Mouse (Mus musculus) heart, postnatal 25 days (tissue): ENCODE data around the gene Ehd3. TPM values are rescaled to one million over a fixed set of nuclear protein-coding genes. Genes with fewer than 3 reads are reported as not detected.
"Not testable (repeated sequence)": the region's sequence is repeated elsewhere in the genome, so short reads cannot be mapped to it uniquely, and the experiment has no call there.

Experiments used
- DNase-seq: peaks from one replicate; pipeline ENCODE4 v3.0.0; 2022; ENCODE audit warnings: low spot score
- intact Hi-C: fragments of 180-260 bp; cut with DNase I; formaldehyde crosslinking; loops from one replicate; pipeline ENCODE4 v1.15.1; 2025
- total RNA-seq, 2 experiments: library from RNA; stranded (reverse); gene quantifications; 2 replicates each; pipeline ENCODE4 v1.2.3; 2021

Ehd3 gene
- total RNA-seq, 2 experiments from 2014 or later: 2.6 to 3.3 TPM

DNA sequence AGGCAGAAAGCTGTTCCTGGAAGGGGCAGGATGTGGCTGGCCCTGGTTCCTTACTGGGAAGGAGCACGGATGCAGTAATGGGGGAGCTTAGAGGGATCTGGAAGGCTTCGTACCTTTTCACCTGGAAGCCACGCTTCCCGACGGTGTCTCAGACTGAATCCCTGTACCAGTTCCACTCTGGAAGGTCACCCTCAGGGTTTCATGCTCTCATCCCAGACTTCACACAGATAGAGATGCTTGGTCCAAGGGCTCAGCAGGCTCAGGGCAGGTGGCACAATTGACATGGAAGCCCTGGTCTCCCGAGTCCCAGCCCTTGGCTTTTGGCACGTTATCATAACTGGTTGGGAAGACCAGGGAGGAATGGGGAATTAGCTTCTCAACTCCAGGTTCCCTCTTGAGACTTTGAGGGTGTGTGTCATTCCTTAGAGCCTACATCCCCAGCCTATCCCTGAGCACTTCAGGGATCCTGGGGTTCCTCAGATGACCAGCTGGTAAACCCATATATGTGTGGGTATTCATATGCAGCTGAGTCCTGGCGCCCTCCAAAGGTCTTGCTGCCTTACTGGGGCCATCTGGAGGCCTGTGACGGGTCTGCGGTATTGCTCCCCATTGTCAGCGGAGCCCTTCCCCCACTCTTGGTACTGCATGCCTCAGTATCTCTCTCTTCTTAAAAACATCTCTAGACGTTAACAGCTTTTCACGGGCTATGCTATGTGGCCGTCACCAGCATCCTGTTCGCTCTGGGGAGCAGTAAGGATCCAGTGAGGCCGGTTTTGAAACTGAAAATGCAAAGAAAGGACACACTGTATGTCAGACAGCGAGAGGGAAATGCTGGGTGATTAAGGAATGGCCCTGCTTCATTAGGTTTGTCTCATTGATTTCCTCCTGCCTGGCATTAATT, 19.4 kb downstream of the Ehd3 start:
- DNase-seq: no peak
- intact Hi-C loops: no loop called here

DNA sequence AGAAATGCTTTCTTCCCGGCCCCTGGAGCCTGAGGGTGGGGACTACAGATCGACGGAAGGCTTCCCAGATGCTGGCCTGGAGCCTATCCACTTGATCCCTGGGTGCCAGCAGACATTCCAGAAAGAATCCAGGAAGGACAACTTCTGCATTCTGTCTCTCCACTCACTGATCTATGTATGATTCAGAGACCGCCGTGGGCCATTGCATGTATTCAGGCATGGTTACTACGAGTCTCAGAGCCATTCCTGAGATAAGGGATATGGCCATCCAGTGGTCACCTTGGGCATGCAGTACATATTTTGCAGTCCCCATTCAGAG, 20.0 kb downstream of the Ehd3 start:
- intact Hi-C loops: no loop called here
- no peak for DNase-seq

DNA sequence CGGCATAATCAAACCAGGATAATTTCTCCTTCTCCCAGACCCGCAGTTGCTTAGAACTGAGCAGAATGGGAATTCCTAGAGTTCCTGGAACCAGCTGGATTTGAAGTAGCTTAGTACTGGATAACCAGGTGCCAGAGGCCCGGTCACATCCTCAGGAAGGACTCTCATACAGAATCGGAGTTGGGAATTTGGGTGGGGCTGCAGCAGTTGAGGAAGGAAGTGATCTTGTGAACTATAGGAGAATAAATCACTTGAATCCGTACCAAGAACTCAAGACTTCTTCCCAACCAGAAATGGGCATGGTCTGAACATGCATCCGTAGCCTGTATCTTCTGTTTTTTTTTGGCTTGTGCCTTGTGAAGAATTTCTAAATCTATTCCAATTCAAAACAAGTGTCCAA, 22.2 kb downstream of the Ehd3 start:
- intact Hi-C loops: no loop called here
- DNase-seq: no peak

GRCm38 (mm10) chr17:73827446-73827845, 23.5 kb downstream of the Ehd3 start:
- no peak for DNase-seq
- intact Hi-C loops: no loop called here

DNA sequence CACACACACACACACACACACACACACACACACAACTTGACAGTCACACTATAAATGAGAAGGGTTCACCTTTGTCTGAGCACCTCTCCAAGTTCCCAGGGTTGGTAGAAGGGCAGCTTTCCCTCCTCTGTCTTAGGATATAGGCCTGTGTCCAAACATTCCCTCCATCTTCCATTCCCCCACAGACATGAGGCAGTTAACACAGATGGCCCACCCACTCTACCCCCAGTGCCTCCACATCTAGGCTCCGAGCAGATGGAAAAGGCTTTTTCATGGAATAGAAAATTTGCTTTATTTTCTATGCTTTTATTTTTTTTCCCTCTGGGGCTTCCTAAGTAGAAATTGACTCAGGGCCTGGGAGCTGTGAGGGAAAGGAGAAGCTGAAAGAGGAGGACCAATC, 26.6 kb downstream of the Ehd3 start:
- no peak for DNase-seq
- intact Hi-C loops: no loop called here

- no peak for DNase-seq
- intact Hi-C loops: no loop called here
These were observed 27.5 kb downstream of the Ehd3 start for GRCm38 (mm10) chr17:73831427-73831826.

- intact Hi-C loops: no loop called here
- DNase-seq: no peak
These were observed 29.0 kb downstream of the Ehd3 start for GRCm38 (mm10) chr17:73832901-73833300.

DNA sequence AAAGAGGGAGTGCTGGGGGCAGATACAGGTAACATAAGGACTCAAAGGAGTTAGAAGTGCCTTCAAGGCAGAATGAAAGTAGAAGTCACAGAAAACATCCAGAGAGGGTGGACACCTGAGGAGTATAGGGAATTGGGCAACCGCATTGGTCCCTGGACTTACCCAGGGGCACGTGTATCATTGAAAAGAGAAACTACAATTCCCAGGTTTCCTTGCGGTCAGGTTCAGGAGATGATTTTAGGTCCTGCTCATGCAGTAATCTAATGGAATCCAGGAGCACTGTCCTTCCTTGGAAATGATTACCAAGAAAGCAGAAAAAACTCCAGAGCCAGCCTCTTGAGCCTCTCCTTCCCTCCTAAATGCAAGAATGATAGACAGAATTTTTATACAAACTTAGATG, 29.5 kb downstream of the Ehd3 start:
- no peak for DNase-seq
- intact Hi-C loops: no loop called here

DNA sequence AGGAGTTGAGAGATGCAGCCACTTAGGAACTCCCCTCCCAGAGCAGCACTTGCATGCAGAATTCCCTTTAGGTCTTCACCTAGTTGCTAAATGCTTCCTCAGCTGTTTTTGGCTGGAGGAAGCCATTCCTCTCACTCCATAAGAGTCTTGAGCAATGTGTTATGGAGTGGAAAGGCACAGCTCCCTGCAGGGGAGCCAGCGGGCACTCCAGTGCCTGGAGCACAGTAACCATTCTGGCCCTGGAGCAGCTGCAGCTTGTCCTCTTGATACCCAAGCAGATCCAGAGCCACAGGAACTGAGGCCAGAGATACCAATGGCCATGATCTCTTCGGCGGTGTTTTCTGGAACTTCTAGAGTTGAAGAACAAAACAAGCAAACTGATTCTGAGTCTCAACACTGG, 32.7 kb downstream of the Ehd3 start:
- no peak for DNase-seq
- intact Hi-C loops: no loop called here

DNA sequence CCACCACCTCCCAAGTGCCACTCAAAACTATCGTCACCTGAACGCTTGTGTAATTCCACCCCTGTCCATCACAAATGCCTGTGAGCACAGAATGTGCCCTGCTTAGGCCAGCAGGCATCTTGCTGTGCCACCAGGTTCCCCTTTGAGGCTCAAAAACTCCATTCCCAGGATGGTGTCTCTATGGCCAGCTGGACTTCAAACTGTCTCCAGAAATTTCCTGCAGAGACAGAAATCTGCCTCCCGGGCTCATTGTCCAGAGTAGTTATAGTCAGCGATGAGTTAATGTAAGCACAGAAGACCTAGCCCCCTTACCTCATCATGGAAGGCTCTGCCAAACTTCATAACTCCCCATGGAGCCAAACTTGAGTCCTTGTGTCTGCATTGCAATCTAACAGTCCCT, 33.3 kb downstream of the Ehd3 start:
- DNase-seq: no peak
- intact Hi-C loops: no loop called here

- intact Hi-C loops: no loop called here
- no peak for DNase-seq
These were observed 35.3 kb downstream of the Ehd3 start for GRCm38 (mm10) chr17:73839086-73839835.

GRCm38 (mm10) chr17:73839876-73840275, 35.9 kb downstream of the Ehd3 start:
- intact Hi-C loops, DNase-seq: not testable (repeated sequence)

DNA sequence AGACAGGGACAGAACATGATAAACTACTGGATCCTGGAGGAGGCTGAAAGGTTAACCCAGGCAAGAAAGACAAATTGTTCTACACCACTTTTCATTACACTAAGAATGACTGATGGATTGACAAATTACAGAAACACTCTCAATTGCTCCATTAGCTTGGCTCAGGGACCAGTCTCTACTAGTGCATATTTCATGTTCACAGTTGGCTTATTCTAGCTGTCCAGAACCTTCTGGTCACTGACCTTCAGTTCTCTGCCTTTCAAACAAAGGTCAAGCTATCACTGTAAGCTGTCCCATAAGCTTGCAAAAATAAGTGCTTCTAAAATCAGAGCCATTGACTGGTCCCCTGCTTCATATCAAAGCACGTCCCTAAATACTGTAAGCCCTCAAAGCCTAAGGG, 39.0 kb downstream of the Ehd3 start:
- intact Hi-C loops: no loop called here
- no peak for DNase-seq

- intact Hi-C loops: no loop called here
- no peak for DNase-seq
These were observed 41.7 kb downstream of the Ehd3 start for GRCm38 (mm10) chr17:73845632-73846031.

- intact Hi-C loops: no loop called here
- DNase-seq: no peak
These were observed 43.5 kb downstream of the Ehd3 start for GRCm38 (mm10) chr17:73847399-73847798.

GRCm38 (mm10) chr17:73853041-73853440, 49.1 kb downstream of the Ehd3 start:
- intact Hi-C loops: no loop called here

DNA sequence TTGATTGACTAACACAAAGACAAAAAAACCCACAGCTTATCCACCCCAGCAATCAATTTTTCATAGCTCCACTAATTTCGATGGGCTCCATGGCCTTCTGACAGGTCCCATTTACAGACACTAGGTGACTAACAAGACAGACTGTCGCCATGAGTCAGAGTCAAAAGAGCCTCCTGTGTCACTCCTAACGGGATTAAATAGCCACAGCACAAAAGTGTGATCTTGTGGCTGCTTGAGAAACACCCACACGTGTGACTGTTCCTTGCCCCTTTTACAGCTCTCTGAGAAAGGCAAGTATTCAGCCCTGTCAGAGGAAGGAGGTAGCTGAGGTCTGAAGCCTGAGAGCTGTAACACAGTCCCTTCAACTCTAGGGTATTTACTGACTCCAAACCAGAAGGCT, 49.8 kb downstream of the Ehd3 start:
- DNase-seq: no peak

More at GRCm38 (mm10) chr17:73853041-73853440, 49.1 kb downstream of the Ehd3 start:
- no peak for DNase-seq

DNA sequence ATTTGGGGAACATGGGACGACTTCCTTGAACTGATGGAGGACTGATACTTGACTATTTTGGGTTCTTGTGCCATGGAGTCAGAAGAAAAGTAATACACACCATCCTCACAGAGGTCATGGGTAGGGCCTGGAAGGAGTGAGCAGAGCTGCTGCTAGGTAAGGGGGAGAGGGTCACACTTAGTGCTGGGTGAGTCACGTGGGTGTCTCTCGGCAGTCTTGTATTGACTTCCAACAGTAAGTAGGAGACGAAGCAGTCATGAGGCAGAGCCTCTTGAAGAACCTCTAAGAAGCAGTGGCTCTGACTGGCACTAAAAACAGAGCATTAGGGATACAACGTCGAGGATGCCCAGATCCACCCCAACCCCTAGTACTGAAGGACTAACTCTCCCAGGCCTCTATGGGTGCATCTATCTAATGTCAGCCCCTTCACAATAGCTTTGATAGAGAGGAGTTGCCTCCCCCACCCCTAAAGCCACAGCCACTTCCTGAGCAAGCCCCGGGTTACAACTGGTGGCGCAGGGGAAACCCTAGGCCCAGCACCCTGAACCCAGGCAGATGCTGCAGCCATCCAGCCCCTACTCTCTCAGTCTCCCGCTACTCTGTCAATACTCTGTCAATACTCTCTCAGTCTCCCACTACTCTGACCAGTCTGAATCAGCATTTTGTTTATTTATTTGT, 65.2 kb downstream of the Ehd3 start:
- intact Hi-C loops: no loop called here
- no peak for DNase-seq

More for the DNA sequence above, 49.8 kb downstream of the Ehd3 start:
- intact Hi-C loops: no loop called here

- DNase-seq: no peak
- intact Hi-C loops: no loop called here
These were observed 67.1 kb downstream of the Ehd3 start for GRCm38 (mm10) chr17:73870956-73871605.

- intact Hi-C loops: no loop called here
- DNase-seq: no peak
These were observed 71.3 kb downstream of the Ehd3 start for GRCm38 (mm10) chr17:73875268-73875667.
